Mouse (Mus musculus): ENCODE data around the gene Pax7. TPM values are rescaled to one million over a fixed set of nuclear protein-coding genes. Genes with fewer than 3 reads are reported as not detected.

The Pax7 gene
- total and polyA plus RNA-seq, 3 experiments: not detected

- in situ Hi-C loops (cut with MboI; ENCODE audit: low pct_ligation_motif_present, low pct_unique_long_range_greater_than_20kb, low sequenced_read_pairs) (no loop called here), dilution Hi-C loops (cut with MboI; ENCODE audit: extremely low pct_ligation_motif_present, extremely low pct_unique_long_range_greater_than_20kb, low sequenced_read_pairs) (no loop called here)
- H3K4me2 ChIP-seq (ENCODE audit: insufficient read depth, low read depth, poor library complexity, severe bottlenecking): no peak overlapping the region
- no peaks in the 10 kb centered on the region for H3K4me1 ChIP-seq (ENCODE audit: control insufficient read depth in 1 of 2, insufficient read depth in 2 of 2)
- no peak overlapping the region for H3K9ac ChIP-seq (ENCODE audit: insufficient read depth, low read depth)
- no peak for TF ChIP-seq RAD21 (IDR thresholded peaks at IDR 0.05; ENCODE audit: low read depth, low read length)
- TF ChIP-seq ZMIZ1 (IDR thresholded peaks at IDR 0.05; ENCODE audit: low read depth, low read length): no peak
- TF ChIP-seq NRF1 (IDR thresholded peaks at IDR 0.05; ENCODE audit: low read depth, low read length): no peak
- no peak for TF ChIP-seq JUND (conservative IDR thresholded peaks at IDR 0.05; ENCODE audit: low read depth, low read length)
- no peak for TF ChIP-seq CTCF (conservative IDR thresholded peaks at IDR 0.05 in 1 of 2, IDR thresholded peaks at IDR 0.05 in 1 of 2; ENCODE audit: low read depth in 2 of 2, low read length in 2 of 2)
- no peak for TF ChIP-seq NELFE (IDR thresholded peaks at IDR 0.05; ENCODE audit: low read depth, low read length)
- no peak for TF ChIP-seq ZKSCAN1 (IDR thresholded peaks at IDR 0.05; ENCODE audit: borderline replicate concordance, low read depth, low read length)
- TF ChIP-seq USF2 (conservative IDR thresholded peaks at IDR 0.05; ENCODE audit: low read depth, low read length): no peak
- no peak for TF ChIP-seq HCFC1 (IDR thresholded peaks at IDR 0.05; ENCODE audit: low read depth, low read length)
- no peak for TF ChIP-seq PAX5 (IDR thresholded peaks at IDR 0.05; ENCODE audit: low read length)
- TF ChIP-seq KAT2A (IDR thresholded peaks at IDR 0.05; ENCODE audit: insufficient replicate concordance, low read length): no peak
- no peak for TF ChIP-seq SIN3A (IDR thresholded peaks at IDR 0.05; ENCODE audit: low read length)
- DNase-seq (ENCODE audit: extremely low read depth): no peak
- H3K4me3 ChIP-seq (replicated peaks in 1 of 3; ENCODE audit: low read depth in 2 of 3, low read length in 2 of 3, poor library complexity in 1 of 3): no peak overlapping the region
- H3K36me3 ChIP-seq (replicated peaks in 1 of 2; ENCODE audit: control insufficient read depth in 1 of 2, insufficient read depth in 1 of 2, low read length in 1 of 2): no peaks in the 10 kb centered on the region
- no peak overlapping the region for H3K27ac ChIP-seq (ENCODE audit: insufficient read depth, low read depth)
- H3K79me2 ChIP-seq (replicated peaks; ENCODE audit: control insufficient read depth, extremely low read depth, insufficient read depth, poor library complexity, severe bottlenecking): no peaks in the 10 kb centered on the region
- H3K27me3 ChIP-seq (replicated peaks): peaks cover 52% of the 10 kb centered on the region
- H3K9me3 ChIP-seq (replicated peaks; ENCODE audit: low read length): no peaks in the 10 kb centered on the region
Observed at GRCm38 (mm10) chr4:139840939-139841500, 7.7 kb upstream of the Pax7 start.

GRCm38 (mm10) chr4:139840442-139840841 is 7.1 kb upstream of the Pax7 start:
- Histone ChIP-seq H3K36me3 (replicated peaks in 1 of 2; ENCODE audit: control insufficient read depth in 1 of 2, insufficient read depth in 1 of 2, low read length in 1 of 2) (no peaks in the 10 kb centered on the region), H3K4me3 (replicated peaks in 1 of 3; ENCODE audit: low read depth in 2 of 3, low read length in 2 of 3, poor library complexity in 1 of 3) (no peak overlapping the region), H3K9ac (ENCODE audit: insufficient read depth, low read depth) (no peak overlapping the region), H3K9me3 (replicated peaks; ENCODE audit: low read length) (no peaks in the 10 kb centered on the region), H3K79me2 (replicated peaks; ENCODE audit: control insufficient read depth, extremely low read depth, insufficient read depth, poor library complexity, severe bottlenecking) (no peaks in the 10 kb centered on the region), H3K4me1 (ENCODE audit: control insufficient read depth in 1 of 2, insufficient read depth in 2 of 2) (no peaks in the 10 kb centered on the region), H3K27me3 (replicated peaks) (peaks cover 52% of the 10 kb centered on the region), H3K27ac (ENCODE audit: insufficient read depth, low read depth) (no peak overlapping the region), H3K4me2 (ENCODE audit: insufficient read depth, low read depth, poor library complexity, severe bottlenecking) (no peak overlapping the region)
- DNase-seq (ENCODE audit: extremely low read depth): no peak
- no peak for TF ChIP-seq RCOR1 (conservative IDR thresholded peaks at IDR 0.05; ENCODE audit: low read depth, low read length)
- TF ChIP-seq CTCF (conservative IDR thresholded peaks at IDR 0.05 in 1 of 2, IDR thresholded peaks at IDR 0.05 in 1 of 2; ENCODE audit: low read depth in 2 of 2, low read length in 2 of 2): peak in 1 of 2 experiments; percentile 20; a peak in 1 of 4 replicates
- in situ Hi-C loops (cut with MboI; ENCODE audit: low pct_ligation_motif_present, low pct_unique_long_range_greater_than_20kb, low sequenced_read_pairs): no loop called here
- dilution Hi-C loops (cut with MboI; ENCODE audit: extremely low pct_ligation_motif_present, extremely low pct_unique_long_range_greater_than_20kb, low sequenced_read_pairs): no loop called here

GRCm38 (mm10) chr4:139836681-139837080 is 3.4 kb upstream of the Pax7 start:
- Histone ChIP-seq H3K4me2 (ENCODE audit: insufficient read depth, low read depth, poor library complexity, severe bottlenecking) (no peak overlapping the region), H3K36me3 (replicated peaks in 1 of 2; ENCODE audit: control insufficient read depth in 1 of 2, insufficient read depth in 1 of 2, low read length in 1 of 2) (no peaks in the 10 kb centered on the region), H3K9ac (ENCODE audit: insufficient read depth, low read depth) (no peak overlapping the region), H3K4me1 (ENCODE audit: control insufficient read depth in 1 of 2, insufficient read depth in 2 of 2) (no peaks in the 10 kb centered on the region), H3K27ac (ENCODE audit: insufficient read depth, low read depth) (no peak overlapping the region), H3K27me3 (replicated peaks) (peaks cover 63% of the 10 kb centered on the region), H3K4me3 (replicated peaks in 1 of 3; ENCODE audit: low read depth in 2 of 3, low read length in 2 of 3, poor library complexity in 1 of 3) (no peak overlapping the region), H3K9me3 (replicated peaks; ENCODE audit: low read length) (no peaks in the 10 kb centered on the region), H3K79me2 (replicated peaks; ENCODE audit: control insufficient read depth, extremely low read depth, insufficient read depth, poor library complexity, severe bottlenecking) (no peaks in the 10 kb centered on the region)
- DNase-seq (ENCODE audit: extremely low read depth): no peak
- TF ChIP-seq USF1 (IDR thresholded peaks at IDR 0.05; ENCODE audit: low read depth, low read length): no peak
- TF ChIP-seq PAX5 (IDR thresholded peaks at IDR 0.05; ENCODE audit: low read length): no peak
- no peak for TF ChIP-seq SMC3 (IDR thresholded peaks at IDR 0.05; ENCODE audit: low read depth, low read length)
- no peak for TF ChIP-seq NELFE (IDR thresholded peaks at IDR 0.05; ENCODE audit: low read depth, low read length)
- dilution Hi-C loops (cut with MboI; ENCODE audit: extremely low pct_ligation_motif_present, extremely low pct_unique_long_range_greater_than_20kb, low sequenced_read_pairs) (no loop called here), in situ Hi-C loops (cut with MboI; ENCODE audit: low pct_ligation_motif_present, low pct_unique_long_range_greater_than_20kb, low sequenced_read_pairs) (no loop called here)

All from CH12.LX (cell line).